Mouse (Mus musculus): Measurements from ENCODE around the gene Cd70. TPM values are rescaled to one million over a fixed set of nuclear protein-coding genes. Genes with fewer than 3 reads are reported as not detected.

Gene Cd70
- polyA plus RNA-seq, 1 experiment from 2014 or later, result not detected

- H3K4me3 ChIP-seq (replicated peaks), result no peak overlapping the region
- H3K4me2 ChIP-seq, result no peak overlapping the region
- H3K27ac ChIP-seq, result no peak overlapping the region
- H3K9ac ChIP-seq (replicated peaks), result no peak overlapping the region
- WGBS, result 45% methylated on average over 5 of the region's 5 CpGs
- no peak for ATAC-seq (ENCODE audit: insufficient number of reproducible peaks, insufficient read depth, low FRiP score, low TSS enrichment, low read depth)
- no peaks in the 10 kb centered on the region for H3K27me3 ChIP-seq
- H3K4me1 ChIP-seq (replicated peaks), result peaks cover 22% of the 10 kb centered on the region
- no peaks in the 10 kb centered on the region for H3K9me3 ChIP-seq
- 0 out of 2 replicates have a peak, but pooled peaks cover 4% of the 10 kb centered on the region for H3K36me3 ChIP-seq
Observed at GRCm38 (mm10) chr17:57108666-57109171, 40.9 kb downstream of the Cd70 start.

DNA sequence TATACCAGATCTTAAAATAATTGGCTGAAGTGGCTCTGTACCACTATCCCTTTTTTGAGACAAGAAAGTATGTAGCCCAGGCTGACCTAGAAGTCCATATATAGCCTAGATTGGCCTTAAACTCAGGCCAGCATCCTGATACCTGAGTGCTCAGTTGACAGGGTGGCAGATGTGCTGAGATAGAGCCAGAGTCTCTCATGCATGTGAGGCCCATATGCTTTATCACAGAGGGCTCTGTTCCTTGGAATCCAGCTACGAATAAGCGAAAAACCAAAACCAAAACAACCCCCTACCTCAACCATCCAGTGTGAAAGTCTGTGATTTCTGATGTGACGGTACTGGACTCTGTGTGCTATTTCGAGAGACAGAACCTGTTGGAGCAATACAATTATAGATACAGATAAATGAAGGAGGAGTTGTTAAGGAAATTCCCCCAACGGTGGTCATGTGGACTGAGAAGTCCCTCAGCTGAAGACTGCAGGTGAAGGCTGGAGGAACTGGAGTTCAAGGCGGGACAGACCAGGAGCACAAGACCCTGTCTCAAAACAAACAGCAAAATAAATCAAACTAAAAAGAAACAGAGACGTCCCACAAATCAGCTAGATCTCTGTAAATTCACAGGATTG is 41.4 kb downstream of the Cd70 start:
- Histone ChIP-seq H3K27me3 (no peaks in the 10 kb centered on the region), H3K9ac (replicated peaks) (no peak overlapping the region), H3K4me2 (no peak overlapping the region), H3K4me3 (replicated peaks) (no peak overlapping the region), H3K36me3 (0 out of 2 replicates have a peak, but pooled peaks cover 4% of the 10 kb centered on the region), H3K9me3 (no peaks in the 10 kb centered on the region), H3K27ac (no peak overlapping the region), H3K4me1 (replicated peaks) (peaks cover 22% of the 10 kb centered on the region)
- no peak for ATAC-seq (ENCODE audit: insufficient number of reproducible peaks, insufficient read depth, low FRiP score, low TSS enrichment, low read depth)
- WGBS, result 70% methylated on average over 7 of the region's 7 CpGs

DNA sequence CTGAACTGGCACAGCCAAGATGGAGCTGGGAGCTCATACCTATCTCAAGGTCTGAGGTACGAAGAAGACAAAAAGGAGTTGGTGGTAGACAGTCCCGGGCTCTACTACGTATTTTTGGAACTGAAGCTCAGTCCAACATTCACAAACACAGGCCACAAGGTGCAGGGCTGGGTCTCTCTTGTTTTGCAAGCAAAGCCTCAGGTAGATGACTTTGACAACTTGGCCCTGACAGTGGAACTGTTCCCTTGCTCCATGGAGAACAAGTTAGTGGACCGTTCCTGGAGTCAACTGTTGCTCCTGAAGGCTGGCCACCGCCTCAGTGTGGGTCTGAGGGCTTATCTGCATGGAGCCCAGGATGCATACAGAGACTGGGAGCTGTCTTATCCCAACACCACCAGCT is 42.5 kb downstream of the Cd70 start:
- WGBS, result 92% methylated on average over 5 of the region's 5 CpGs
- Histone ChIP-seq H3K4me2 (peak overlapping the region; percentile 11), H3K27ac (no peak overlapping the region), H3K27me3 (no peaks in the 10 kb centered on the region), H3K4me3 (replicated peaks) (no peak overlapping the region), H3K4me1 (replicated peaks) (peaks cover 22% of the 10 kb centered on the region), H3K9ac (replicated peaks) (no peak overlapping the region), H3K36me3 (0 out of 2 replicates have a peak, but pooled peaks cover 4% of the 10 kb centered on the region), H3K9me3 (no peaks in the 10 kb centered on the region)
- no peak for ATAC-seq (ENCODE audit: insufficient number of reproducible peaks, insufficient read depth, low FRiP score, low TSS enrichment, low read depth)

DNA sequence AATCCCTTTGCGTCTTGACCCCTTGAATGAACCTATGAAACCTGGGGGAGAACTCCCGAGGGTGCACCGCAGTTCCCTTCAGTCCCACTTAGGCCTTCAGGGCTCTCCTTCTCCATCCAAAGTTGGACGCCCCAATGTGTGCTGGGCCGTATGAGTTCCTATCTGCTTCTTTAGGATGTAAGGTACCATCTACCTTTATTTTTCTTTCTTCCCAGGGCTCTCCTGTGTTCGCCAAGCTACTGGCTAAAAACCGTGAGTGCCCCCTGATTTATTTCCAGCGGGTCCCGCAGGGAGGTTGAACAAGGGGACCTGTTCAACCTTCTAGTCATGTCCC is 43.6 kb downstream of the Cd70 start:
- H3K27ac ChIP-seq, result no peak overlapping the region
- H3K9me3 ChIP-seq, result no peaks in the 10 kb centered on the region
- WGBS, result 9% methylated on average over 9 of the region's 9 CpGs
- H3K36me3 ChIP-seq, result 0 out of 2 replicates have a peak, but pooled peaks cover 4% of the 10 kb centered on the region
- peak overlapping the region; percentile 75 for H3K4me2 ChIP-seq
- ATAC-seq (ENCODE audit: insufficient number of reproducible peaks, insufficient read depth, low FRiP score, low TSS enrichment, low read depth), result no peak
- no peaks in the 10 kb centered on the region for H3K27me3 ChIP-seq
- H3K4me3 ChIP-seq (replicated peaks), result peak overlapping the region; percentile 66
- peak overlapping the region; percentile 83 for H3K9ac ChIP-seq (replicated peaks)
- H3K4me1 ChIP-seq (replicated peaks), result peaks cover 22% of the 10 kb centered on the region

DNA sequence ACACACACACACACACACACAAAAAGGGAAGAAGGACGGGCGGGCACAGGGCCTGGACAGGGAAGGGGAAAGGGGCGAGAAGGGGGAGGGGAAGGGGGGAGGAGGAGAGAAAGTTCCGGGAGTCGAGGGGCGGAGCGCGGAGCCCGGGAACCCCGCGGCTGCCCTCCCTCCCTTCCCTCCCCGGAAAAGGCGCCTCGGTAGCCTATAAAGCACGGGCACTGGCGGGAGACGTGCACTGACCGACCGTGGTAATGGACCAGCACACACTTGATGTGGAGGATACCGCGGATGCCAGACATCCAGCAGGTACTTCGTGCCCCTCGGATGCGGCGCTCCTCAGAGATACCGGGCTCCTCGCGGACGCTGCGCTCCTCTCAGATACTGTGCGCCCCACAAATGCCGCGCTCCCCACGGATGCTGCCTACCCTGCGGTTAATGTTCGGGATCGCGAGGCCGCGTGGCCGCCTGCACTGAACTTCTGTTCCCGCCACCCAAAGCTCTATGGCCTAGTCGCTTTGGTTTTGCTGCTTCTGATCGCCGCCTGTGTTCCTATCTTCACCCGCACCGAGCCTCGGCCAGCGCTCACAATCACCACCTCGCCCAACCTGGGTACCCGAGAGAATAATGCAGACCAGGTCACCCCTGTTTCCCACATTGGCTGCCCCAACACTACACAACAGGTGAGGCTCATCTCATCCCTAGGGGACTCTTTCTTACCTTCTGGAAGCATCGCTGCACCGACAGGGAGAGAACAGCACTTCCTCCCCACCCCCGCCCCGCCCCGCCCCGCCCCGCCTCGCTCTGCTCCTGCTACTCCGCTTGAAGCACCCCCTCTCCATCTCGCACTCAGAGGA is 44.2 kb downstream of the Cd70 start, which contains the start of gene Tnfsf9:
Gene Tnfsf9, plus strand, starts transcription at position 145 of the 854 bp plus-strand sequence.
- peak; percentile 69 for ATAC-seq (ENCODE audit: insufficient number of reproducible peaks, insufficient read depth, low FRiP score, low TSS enrichment, low read depth)
- peak within 1 kb of the TSS; percentile 83 for H3K9ac ChIP-seq (replicated peaks)
- H3K36me3 ChIP-seq, result 0 out of 2 replicates have a peak, but pooled peaks cover 4% of the 10 kb centered on the region
- H3K9me3 ChIP-seq, result no peaks in the 10 kb centered on the region
- H3K27ac ChIP-seq, result peak within 1 kb of the TSS; percentile 74
- H3K4me2 ChIP-seq, result peak within 1 kb of the TSS; percentile 75
- peaks cover 22% of the 10 kb centered on the region for H3K4me1 ChIP-seq (replicated peaks)
- H3K4me3 ChIP-seq (replicated peaks), result peak within 1 kb of the TSS; percentile 66
- H3K27me3 ChIP-seq, result no peaks in the 10 kb centered on the region
- WGBS, result 1% methylated on average over 59 of the region's 61 CpGs

DNA sequence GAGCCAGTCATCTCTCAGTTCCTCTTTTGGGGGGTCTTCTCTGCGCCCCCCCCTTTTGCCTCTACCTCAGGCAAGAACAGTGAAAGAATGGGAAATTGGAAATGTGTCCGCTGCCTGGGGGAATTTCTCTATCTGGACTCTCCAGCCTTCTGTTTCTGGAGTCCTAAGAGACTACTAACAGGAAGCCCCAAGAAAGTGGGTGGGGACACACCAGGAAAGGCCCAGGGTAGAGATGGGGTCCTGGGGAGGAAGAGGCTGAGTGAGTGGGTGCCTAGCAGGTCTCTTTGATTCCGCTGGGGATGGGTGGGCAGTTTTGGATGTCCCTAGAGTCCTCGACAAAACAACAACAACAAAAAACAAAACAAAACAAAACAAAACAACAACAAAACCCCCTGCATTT is 45.1 kb downstream of the Cd70 start:
- H3K4me3 ChIP-seq (replicated peaks), result peak overlapping the region; percentile 66
- H3K9ac ChIP-seq (replicated peaks), result 0 out of 2 replicates have a peak overlapping the region, but pooled peaks have one; percentile 83
- WGBS, result 44% methylated on average over 4 of the region's 4 CpGs
- H3K4me2 ChIP-seq, result peak overlapping the region; percentile 75
- H3K4me1 ChIP-seq (replicated peaks), result peaks cover 22% of the 10 kb centered on the region
- H3K36me3 ChIP-seq, result 0 out of 2 replicates have a peak, but pooled peaks cover 4% of the 10 kb centered on the region
- H3K27ac ChIP-seq, result peak overlapping the region; percentile 4; the same call in 1 of the 2 replicates
- H3K9me3 ChIP-seq, result no peaks in the 10 kb centered on the region
- ATAC-seq (ENCODE audit: insufficient number of reproducible peaks, insufficient read depth, low FRiP score, low TSS enrichment, low read depth), result no peak
- no peaks in the 10 kb centered on the region for H3K27me3 ChIP-seq

DNA sequence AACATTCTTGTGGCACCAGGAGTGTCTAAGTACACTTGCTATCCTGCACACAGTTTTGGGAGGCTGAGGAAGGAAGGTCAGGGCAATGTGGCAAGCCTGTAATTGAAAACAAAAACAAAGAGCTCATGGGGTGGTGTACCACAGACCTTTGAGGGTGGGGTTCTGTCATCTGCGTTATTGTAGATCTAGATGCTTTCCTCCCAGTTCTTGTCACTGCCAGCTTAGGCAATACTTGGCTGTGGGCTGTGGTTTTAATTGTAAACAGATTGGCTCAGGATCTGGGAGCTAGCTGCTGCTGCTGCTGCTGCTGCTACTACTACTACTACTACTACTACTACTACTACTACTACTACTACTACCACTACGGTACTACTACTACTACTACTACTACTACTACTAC is 47.3 kb downstream of the Cd70 start:
- ATAC-seq (ENCODE audit: insufficient number of reproducible peaks, insufficient read depth, low FRiP score, low TSS enrichment, low read depth), result no peak
- Histone ChIP-seq H3K4me1 (replicated peaks) (peaks cover 21% of the 10 kb centered on the region), H3K36me3 (0 out of 2 replicates have a peak, but pooled peaks cover 2% of the 10 kb centered on the region), H3K27me3 (no peaks in the 10 kb centered on the region), H3K4me2 (no peak overlapping the region), H3K27ac (no peak overlapping the region), H3K9me3 (no peaks in the 10 kb centered on the region), H3K4me3 (replicated peaks) (no peak overlapping the region), H3K9ac (replicated peaks) (no peak overlapping the region)
- 77% methylated on average over 2 of the region's 2 CpGs for WGBS

- no peak for ATAC-seq (ENCODE audit: insufficient number of reproducible peaks, insufficient read depth, low FRiP score, low TSS enrichment, low read depth)
Observed at GRCm38 (mm10) chr17:57099629-57100325, 49.8 kb downstream of the Cd70 start.

GRCm38 (mm10) chr17:57098321-57098720 is 51.3 kb downstream of the Cd70 start:
- peaks cover 10% of the 10 kb centered on the region; the same call in 1 of the 2 replicates for H3K4me1 ChIP-seq (replicated peaks)
- 86% methylated on average over 5 of the region's 5 CpGs for WGBS
- H3K36me3 ChIP-seq, result no peaks in the 10 kb centered on the region
- H3K27me3 ChIP-seq, result peaks cover 22% of the 10 kb centered on the region
- H3K9ac ChIP-seq (replicated peaks), result no peak overlapping the region
- H3K27ac ChIP-seq, result no peak overlapping the region
- H3K4me3 ChIP-seq (replicated peaks), result no peak overlapping the region
- H3K4me2 ChIP-seq, result no peak overlapping the region
- no peaks in the 10 kb centered on the region for H3K9me3 ChIP-seq
- ATAC-seq (ENCODE audit: insufficient number of reproducible peaks, insufficient read depth, low FRiP score, low TSS enrichment, low read depth), result no peak

More at GRCm38 (mm10) chr17:57099629-57100325, 49.8 kb downstream of the Cd70 start:
- H3K9ac ChIP-seq (replicated peaks), result no peak overlapping the region
- WGBS, result 13% methylated on average over 10 of the region's 10 CpGs
- no peaks in the 10 kb centered on the region for H3K36me3 ChIP-seq
- no peak overlapping the region for H3K4me3 ChIP-seq (replicated peaks)
- H3K9me3 ChIP-seq, result no peaks in the 10 kb centered on the region
- H3K27ac ChIP-seq, result no peak overlapping the region
- H3K27me3 ChIP-seq, result peaks cover 18% of the 10 kb centered on the region
- no peak overlapping the region for H3K4me2 ChIP-seq
- H3K4me1 ChIP-seq (replicated peaks), result peaks cover 16% of the 10 kb centered on the region

GRCm38 (mm10) chr17:57096623-57096920 is 53.0 kb downstream of the Cd70 start:
- Histone ChIP-seq H3K36me3 (no peaks in the 10 kb centered on the region), H3K27ac (no peak overlapping the region), H3K9me3 (no peaks in the 10 kb centered on the region), H3K9ac (replicated peaks) (no peak overlapping the region), H3K4me1 (replicated peaks) (peaks cover 10% of the 10 kb centered on the region; the same call in 1 of the 2 replicates), H3K4me2 (peak overlapping the region; percentile 50), H3K4me3 (replicated peaks) (0 out of 2 replicates have a peak overlapping the region, but pooled peaks have one; percentile 16), H3K27me3 (peaks cover 22% of the 10 kb centered on the region)
- peak; percentile 73 for ATAC-seq (ENCODE audit: insufficient number of reproducible peaks, insufficient read depth, low FRiP score, low TSS enrichment, low read depth)
- WGBS, result under 1% methylated on average over 11 of the region's 11 CpGs
